Mouse (Mus musculus): ENCODE results near the gene Slc2a2.

The Slc2a2 gene

DNA sequence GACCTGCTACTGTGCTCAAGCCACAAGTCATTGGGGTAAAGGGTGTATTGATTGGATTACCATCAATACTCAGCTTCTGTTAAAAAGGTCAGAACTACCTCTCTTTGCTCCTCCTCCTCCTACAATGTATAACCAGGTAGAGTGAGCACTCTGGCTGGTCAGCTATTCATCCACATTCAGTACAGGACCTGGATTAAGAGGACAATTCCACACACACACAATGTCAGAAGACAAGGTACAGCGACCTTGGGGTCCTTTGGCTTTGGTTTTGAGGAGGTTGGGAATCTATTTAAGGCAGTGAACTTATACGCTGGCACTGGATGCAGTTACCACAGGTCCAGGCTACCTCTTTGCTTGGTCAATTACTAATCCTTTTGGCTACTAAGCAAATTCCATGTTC lies at the start of gene Slc2a2:
Slc2a2 (plus strand) TSS at position 107 of the 400 bp plus-strand sequence.
- peak; percentile 19 for DNase-seq

GRCm38 (mm10) chr3:28652574-28652973 lies 45.1 kb upstream of the Slc2a2 start:
- no peak for DNase-seq

GRCm38 (mm10) chr3:28653043-28653442 lies 44.7 kb upstream of the Slc2a2 start:
- DNase-seq = no peak

DNA sequence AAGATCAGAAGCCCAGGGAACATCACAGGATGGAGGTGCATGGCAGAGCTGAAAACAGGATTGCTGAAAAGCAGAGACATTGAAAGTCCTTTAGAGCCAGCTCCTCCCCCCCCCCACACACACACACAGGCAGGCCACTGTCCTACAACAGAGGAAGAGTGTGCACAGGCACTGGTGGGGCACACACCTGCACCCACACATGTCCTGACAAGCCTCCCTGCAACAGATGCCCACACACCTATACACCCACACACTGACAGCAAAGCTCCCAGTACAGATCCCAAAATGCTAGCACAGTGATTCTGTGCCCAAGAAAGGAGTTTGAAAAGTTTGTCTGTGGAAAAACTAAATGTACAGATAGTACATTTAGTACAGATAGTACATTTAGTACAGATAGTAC lies 43.0 kb upstream of the Slc2a2 start:
- no peak for DNase-seq

- peak; percentile 54 for DNase-seq
Measured at GRCm38 (mm10) chr3:28658349-28658748, 39.4 kb upstream of the Slc2a2 start.

DNA sequence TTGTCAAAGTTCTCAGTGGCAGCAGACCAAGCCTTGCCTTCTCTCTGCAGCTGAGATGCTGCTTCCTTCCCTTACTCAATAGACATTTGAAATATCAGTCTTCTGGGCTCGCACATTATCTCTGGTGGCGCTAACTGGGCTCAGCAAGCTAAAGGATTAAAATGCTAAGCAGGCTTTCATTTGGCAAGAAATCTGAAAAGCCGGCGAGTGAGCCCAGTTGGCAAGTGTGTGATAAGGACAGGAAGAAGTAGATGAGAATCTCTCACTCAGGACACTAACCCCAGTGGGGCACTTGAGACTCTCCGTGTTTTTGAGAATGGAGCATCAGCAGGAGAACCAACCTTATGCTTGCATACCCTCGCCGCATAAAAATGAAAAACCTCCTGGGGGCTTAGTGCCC lies 16.9 kb upstream of the Slc2a2 start:
- DNase-seq = no peak

GRCm38 (mm10) chr3:28681866-28682265 lies 15.8 kb upstream of the Slc2a2 start:
- DNase-seq = peak; percentile 14

DNA sequence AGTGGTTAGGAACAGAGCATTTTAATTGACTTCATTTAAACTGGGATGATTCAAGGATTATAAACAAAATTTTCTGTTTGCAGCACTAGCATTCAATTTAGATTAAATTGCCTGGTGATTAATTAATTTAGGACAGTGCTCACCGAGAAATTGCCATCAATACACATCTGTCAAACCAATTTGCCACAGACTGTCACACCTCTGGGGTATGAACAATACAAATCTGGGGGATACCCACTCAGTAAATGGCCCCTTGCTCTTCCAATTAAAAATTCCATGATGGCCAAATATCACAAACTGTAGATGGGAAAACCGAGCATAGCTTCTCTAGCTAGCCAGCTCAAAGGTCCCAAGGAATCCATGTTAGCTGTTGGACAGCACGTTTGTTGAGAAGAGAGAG lies 15.3 kb upstream of the Slc2a2 start:
- no peak for DNase-seq

- no peak for DNase-seq
Measured at GRCm38 (mm10) chr3:28685510-28685909, 12.2 kb upstream of the Slc2a2 start.

DNA sequence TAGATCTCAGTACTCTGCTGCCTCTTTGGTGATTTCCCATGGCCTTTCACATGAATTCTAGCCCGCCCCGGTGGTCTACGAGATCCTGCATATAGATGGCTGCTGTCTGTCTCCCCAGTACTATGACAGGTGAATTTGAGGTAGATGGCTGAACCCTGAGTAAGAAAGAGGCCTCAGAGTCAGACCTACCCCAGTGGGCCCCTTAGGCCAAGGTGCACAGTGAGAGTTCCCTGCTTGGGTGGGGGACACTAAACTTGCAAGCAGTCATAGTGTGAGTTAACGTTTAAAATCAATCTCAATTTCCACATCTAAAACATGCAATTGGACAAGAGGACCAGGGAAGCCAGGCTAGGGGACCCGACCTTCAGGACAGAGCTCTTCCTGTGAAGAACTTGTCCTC lies 2.9 kb upstream of the Slc2a2 start:
- DNase-seq = no peak

DNA sequence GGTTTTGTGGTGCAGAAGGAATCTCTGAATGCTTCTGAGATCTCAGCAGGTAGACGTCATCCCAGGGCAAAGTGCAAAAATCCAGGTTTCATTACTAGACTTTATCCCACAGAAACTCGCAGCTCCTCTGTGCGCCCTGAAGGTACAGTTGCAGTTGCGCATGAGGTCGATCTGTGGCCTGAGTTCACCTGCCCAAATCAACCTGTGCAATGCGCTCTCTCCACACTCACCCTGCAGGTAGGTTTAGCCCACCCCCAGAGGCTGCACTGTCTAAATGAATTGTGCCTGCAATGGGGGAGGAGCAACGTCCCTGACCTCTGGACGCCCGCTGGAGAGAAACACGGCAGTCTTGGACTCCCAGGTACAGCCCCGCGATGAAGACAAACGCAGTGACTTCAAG lies 2.1 kb upstream of the Slc2a2 start:
- DNase-seq = peak; percentile 54

GRCm38 (mm10) chr3:28696162-28696561 lies 1.5 kb upstream of the Slc2a2 start:
- DNase-seq = no peak

- DNase-seq = peak; percentile 26
Measured at GRCm38 (mm10) chr3:28699601-28700000, 1.9 kb downstream of the Slc2a2 start.

- DNase-seq = peak; percentile 36
Measured at GRCm38 (mm10) chr3:28705522-28706137, 7.9 kb downstream of the Slc2a2 start.

GRCm38 (mm10) chr3:28706736-28707135 lies 9.0 kb downstream of the Slc2a2 start:
- no peak for DNase-seq

GRCm38 (mm10) chr3:28709740-28710139 lies 12.0 kb downstream of the Slc2a2 start:
- DNase-seq = no peak

DNA sequence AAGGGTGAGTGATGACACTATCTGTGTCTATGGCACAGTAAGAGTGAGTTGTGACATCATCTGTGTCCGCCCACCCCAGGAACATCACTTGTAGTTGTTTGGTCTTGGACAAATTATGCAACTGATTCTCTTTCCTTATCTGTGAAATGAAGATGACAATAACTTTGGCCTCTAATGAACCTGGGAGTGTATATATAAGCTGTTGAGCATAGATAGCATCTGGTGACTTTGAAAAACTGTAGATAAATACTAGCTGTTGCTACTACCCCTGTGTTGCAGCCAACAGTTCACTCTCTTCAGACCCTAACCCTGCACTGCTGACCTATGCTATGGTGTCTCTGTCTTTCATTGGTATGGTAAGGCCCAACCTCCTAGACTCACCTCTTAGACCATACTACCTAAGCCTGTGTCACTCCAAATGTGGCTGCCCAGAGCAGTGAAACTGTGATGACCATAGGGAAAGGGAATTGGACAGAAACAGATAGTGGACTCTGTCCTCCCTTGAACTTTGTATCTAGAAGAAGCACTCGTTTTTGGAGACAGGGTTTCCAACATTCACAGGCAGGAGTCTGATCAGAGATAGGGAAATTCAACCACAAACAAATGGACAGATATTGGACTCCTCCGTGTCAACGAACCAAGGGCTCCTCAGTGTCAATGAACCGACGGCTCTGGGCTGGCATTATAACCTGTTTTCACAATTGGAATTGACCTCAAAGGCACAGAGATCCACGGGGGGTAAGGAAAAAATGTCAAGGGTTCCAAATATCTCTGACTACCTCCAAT lies 16.4 kb downstream of the Slc2a2 start:
- DNase-seq = no peak

DNA sequence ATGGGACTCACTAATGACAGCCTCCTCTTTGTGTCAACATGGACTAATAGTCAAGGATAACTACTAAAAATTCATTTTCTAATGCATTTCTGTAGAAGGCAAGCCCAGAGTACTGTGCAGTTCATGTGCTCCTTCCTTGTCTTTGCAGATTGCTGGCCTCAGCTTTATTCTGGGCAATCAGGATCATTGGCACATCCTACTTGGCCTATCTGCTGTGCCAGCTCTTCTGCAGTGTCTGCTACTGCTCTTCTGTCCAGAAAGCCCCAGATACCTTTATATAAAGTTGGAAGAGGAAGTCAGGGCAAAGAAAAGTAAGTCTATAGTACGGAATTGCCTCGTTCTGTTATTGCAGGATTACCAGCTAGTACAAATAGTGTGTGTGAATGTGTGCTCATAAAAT lies 20.8 kb downstream of the Slc2a2 start:
- no peak for DNase-seq

- DNase-seq = no peak
Measured at GRCm38 (mm10) chr3:28721218-28721617, 23.5 kb downstream of the Slc2a2 start.

- no peak for DNase-seq
Measured at GRCm38 (mm10) chr3:28721838-28722237, 24.1 kb downstream of the Slc2a2 start.

DNA sequence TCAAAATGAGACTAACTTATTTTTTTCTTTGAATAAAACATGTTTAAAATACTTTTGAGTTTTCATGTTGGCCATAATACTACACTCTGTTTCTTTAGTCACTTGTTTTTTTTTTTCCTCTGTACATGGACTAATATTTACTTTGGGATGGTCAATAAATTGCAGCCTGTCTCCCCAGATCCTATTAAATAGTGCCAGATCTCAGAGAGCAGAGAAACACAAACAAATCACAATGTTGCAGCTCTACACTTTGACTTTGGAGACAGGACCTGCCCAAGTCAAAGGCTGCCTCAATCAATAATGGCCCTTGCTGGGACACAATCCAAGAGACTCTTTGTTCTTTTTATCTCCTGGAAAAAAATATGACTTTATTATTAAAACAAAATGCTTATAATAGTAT lies 24.8 kb downstream of the Slc2a2 start:
- DNase-seq = no peak

DNA sequence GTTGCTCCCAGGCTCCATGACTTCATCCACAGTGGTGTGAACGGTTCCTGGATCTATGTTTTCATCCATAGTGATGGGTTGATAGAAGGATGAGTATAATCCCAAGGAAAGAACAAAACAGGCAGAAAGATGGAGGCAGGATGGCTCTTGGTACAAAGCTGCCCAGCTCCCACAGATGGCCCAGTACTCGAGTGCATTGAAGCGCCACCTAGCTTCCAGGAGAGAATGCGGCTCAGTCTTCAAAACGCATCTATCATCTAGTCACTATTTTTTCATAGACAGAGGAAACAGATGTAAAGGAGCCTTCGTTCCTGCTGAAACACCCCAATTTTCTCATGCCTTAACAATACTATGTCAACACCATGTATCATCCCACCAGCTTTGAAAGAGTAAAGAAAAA lies 25.8 kb downstream of the Slc2a2 start:
- no peak for DNase-seq

- no peak for DNase-seq
Measured at GRCm38 (mm10) chr3:28725203-28725602, 27.5 kb downstream of the Slc2a2 start.

- no peak for DNase-seq
Measured at GRCm38 (mm10) chr3:28726356-28726755, 28.7 kb downstream of the Slc2a2 start.

- DNase-seq = no peak
Measured at GRCm38 (mm10) chr3:28734712-28735111, 37.0 kb downstream of the Slc2a2 start.
